Mouse (Mus musculus) thymus, postnatal 36 days (tissue): ENCODE results near the gene Mettl23.
A peak's percentile ranks its signal among the peaks of the same experiment; 100 is the strongest.
"Not testable (repeated sequence)": the region's sequence is repeated elsewhere in the genome, so short reads cannot be mapped to it uniquely, and the experiment has no call there.

Source experiments
- DNase-seq, 2 experiments: peaks; one replicate each; pipeline ENCODE4 v3.0.0; 2022; ENCODE audit warnings: mixed read lengths in 2 of 2

Gene Mettl23

DNA sequence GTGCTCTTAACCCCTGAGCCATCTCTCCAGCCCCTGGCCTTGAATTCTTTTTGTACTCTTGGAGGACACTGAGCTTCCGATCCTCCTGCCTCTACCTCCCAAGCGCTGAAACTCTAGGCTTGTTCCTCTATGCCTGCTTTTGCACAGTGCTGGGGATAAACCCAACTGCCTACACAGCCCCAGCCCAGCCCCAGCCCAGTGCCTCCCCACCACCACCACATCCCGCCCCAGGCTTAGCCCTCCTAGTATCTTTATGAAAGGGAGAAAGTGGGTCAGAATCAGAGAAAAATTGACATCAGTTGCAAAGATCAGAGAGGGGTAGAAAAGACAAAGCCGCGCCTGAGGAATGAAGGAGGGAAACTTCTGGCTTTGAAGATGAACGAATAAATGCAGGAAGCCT is 41.0 kb downstream of the Mettl23 start:
- peak; percentile 15 to 34 for DNase-seq

DNA sequence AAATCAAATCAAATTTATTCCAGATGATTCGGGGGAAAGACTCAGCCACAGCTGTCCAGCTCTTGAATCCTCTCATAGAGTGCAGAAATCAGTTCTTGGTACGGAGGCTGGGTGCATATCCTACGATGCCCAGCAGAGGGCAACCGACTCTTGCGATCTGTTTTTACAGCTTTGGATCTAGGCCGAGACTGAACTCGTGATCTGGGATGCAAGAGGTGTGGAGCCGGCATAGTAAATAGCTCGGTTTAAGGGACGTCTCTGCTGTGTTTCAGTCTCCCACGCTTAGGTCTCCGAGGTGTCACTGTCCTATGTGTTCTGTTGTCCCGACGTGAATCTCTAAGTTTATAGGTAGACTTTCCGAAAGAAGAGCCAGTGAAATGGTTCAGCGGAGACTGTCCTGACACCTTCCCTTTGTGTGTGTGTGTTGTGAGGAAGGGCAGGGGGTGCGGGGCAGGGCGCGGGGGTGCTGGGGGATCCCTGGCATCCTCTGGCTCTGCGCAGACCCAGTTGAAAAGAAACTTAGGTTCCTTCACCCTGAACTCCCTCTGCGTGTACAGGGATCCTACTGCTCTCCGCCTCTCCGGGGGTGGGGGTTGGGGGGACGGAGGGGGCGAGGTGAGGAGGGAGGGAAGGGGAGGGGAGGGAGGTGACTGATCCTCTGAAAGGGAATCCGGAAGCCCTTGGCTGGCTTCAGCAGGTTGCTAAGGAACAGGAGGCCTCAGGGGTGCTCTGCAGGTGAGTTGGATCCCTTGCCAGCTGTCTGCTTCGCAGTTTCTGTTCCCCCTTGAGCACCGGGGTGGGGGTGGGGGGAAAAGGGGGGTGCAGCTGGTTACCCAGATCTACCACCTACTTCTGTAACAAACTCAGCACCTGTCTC is 42.4 kb downstream of the Mettl23 start:
- DNase-seq: peak; percentile 79 to 84

DNA sequence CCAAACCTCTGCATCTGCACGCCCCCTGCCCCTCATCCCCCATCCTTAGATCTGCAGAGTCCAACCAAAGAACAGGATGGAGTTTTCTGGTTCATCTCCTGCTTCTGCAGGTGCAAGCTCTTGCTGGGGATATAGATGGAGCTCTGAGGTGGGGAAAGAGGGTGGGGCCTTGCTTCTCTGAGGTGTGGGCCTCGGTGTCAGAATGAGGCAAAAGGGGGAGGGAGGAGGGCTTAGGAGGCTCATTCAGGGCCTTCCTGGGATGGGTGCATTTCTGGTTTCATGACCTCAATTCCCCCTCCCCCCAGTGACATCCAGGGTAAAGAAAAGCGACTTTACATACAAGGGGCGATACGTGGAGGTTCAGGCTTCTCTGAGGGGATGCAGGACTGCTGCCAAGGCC is 44.1 kb downstream of the Mettl23 start:
- DNase-seq: peak; percentile 16 to 63

DNA sequence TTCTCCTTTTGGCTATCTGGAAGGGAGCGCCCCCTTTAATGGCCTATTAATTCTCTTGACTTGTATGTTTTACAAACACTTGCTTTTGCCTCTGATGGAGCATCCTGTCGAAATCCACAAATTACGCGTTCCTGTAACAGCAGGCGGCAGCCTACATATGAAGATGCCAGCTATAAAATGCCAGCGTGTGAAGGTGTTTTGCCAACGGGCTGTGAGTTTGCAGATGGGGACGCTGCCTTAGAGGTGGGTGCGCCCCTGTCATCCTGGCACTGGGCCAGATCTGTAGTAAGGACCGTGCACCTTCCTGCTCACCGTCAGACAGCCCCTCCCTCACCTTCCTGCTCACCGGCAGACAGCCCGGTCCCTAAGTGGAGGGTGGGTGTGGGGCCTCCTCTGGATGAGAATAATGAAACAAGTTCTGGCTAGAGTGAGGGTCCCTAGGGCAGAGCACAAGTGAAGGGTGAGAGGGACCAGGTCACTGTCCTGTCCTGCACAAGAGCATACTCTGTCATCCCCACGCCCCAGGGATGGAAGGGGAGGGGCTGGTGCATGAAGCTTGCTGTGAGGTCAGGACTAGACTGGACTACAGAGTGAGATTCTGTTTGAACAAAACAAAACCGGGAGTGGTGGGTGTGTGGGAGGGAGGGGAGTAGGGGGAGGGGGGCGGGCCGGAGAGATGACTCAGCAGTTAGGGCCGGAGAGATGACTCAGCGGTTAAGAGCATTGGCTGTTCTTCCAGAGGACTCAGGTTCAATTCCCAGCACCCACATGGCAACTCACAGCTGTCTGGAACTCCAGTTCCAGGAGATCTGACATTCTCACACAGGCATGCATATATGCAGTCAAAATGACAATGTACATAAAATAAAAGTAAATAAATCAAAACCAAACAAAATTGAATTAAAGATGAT is 50.7 kb downstream of the Mettl23 start:
- DNase-seq: peak in 1 of 2 experiments; percentile 18

DNA sequence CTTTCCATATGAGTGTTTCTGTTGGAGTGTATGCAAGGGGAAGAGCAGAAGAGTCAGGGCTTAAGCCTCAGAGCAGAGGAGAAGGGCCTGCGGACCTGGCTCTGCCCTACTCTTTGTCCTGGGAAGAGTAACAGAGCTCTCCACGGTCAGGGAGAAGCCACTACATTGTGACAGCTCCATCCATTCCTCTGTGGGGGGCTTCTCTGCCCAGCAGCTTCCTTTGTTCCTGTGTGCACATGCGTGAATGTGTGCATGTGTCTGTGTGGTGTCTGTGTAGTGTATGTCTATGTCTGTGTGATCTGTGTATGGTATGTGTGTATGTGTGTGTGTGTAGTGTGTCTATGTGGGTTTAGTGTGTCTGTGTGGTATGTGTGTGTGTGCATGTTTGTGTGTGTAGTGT is 52.3 kb downstream of the Mettl23 start:
- DNase-seq: no peak

DNA sequence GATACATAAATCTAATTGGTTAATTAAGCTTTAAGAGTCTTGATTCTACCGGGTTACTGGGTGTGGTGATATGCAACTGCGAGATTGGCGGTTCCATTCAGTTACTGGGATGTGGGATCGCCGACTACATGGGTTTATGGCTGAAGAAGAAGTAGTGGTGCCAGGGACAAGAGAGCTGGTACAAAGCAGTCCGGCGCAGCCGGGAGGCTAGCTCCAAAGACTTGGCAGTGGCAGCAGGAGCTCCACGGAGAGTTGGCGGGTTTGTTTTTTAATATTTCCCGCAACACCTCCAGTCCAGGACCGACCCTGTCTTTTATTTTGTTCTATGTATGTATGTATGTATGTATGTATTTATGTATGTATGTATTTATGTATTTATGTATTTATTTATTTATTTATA is 56.2 kb downstream of the Mettl23 start:
- no peak for DNase-seq

DNA sequence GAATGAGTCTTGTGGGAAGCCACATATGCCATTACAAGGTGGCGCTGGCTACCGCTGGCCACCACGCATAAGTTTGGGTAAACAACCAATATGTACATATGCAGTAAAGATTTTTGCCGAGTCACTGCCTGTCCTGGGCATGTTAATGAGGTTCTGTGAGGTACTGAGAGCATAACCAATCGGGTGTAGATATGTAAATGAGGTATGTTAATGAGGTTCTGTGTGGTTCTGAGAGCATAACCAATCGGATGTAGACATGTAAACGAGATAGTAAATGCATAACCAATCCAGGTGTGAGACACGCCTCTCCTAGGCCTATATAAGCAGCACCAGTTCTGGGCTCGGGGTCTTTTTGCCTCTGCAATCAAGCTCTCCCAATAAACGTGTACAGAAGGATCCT is 59.5 kb downstream of the Mettl23 start:
- not testable (repeated sequence) for DNase-seq
